Mouse (Mus musculus): ENCODE data around the gene Gm21885. TPM values are rescaled to one million over a fixed set of nuclear protein-coding genes. Genes with fewer than 3 reads are reported as not detected.
A peak's percentile ranks its signal among the peaks of the same experiment; 100 is the strongest.

The Gm21885 gene
- polyA plus RNA-seq, 1 experiment from 2014 or later: not detected

GRCm38 (mm10) chr11:94243422-94244180 lies 38.1 kb upstream of the Gm21885 start:
- Histone ChIP-seq H3K27me3 (ENCODE audit: control insufficient read depth, insufficient read depth, low read length) (no peaks in the 10 kb centered on the region; the same call in 1 of the 2 replicates), H3K4me2 (replicated peaks) (peak overlapping the region; percentile 46), H3K4me1 (replicated peaks; ENCODE audit: control insufficient read depth, insufficient read depth, low read length) (peaks cover 29% of the 10 kb centered on the region), H3K27ac (0 out of 2 replicates have a peak overlapping the region, but pooled peaks have one; percentile 6), H3K36me3 (replicated peaks; ENCODE audit: control insufficient read depth, insufficient read depth) (no peaks in the 10 kb centered on the region), H3K9me3 (ENCODE audit: control insufficient read depth, low read length) (no peaks in the 10 kb centered on the region), H3K4me3 (replicated peaks; ENCODE audit: low read length) (no peak overlapping the region), H3K9ac (no peak overlapping the region)
- 29% methylated on average over 15 of the region's 15 CpGs for WGBS
- ATAC-seq (ENCODE audit: low FRiP score): no peak
- DNase-seq (ENCODE audit: low spot score): no peak

GRCm38 (mm10) chr11:94244385-94244784 lies 37.3 kb upstream of the Gm21885 start:
- Histone ChIP-seq H3K27ac (peak overlapping the region; percentile 6; the same call in 1 of the 2 replicates), H3K4me2 (replicated peaks) (no peak overlapping the region), H3K4me1 (replicated peaks; ENCODE audit: control insufficient read depth, insufficient read depth, low read length) (peaks cover 29% of the 10 kb centered on the region), H3K27me3 (ENCODE audit: control insufficient read depth, insufficient read depth, low read length) (no peaks in the 10 kb centered on the region; the same call in 1 of the 2 replicates), H3K9me3 (ENCODE audit: control insufficient read depth, low read length) (no peaks in the 10 kb centered on the region), H3K9ac (no peak overlapping the region), H3K36me3 (replicated peaks; ENCODE audit: control insufficient read depth, insufficient read depth) (no peaks in the 10 kb centered on the region), H3K4me3 (replicated peaks; ENCODE audit: low read length) (no peak overlapping the region)
- 53% methylated on average over 9 of the region's 9 CpGs for WGBS
- DNase-seq (ENCODE audit: low spot score) (peak; percentile 49), ATAC-seq (ENCODE audit: low FRiP score) (no peak)

GRCm38 (mm10) chr11:94245955-94246788 lies 35.5 kb upstream of the Gm21885 start, which contains the start of gene Wfikkn2:
Gene Wfikkn2 (minus strand): TSS chr11:94246005.
- no peaks in the 10 kb centered on the region for H3K36me3 ChIP-seq (replicated peaks; ENCODE audit: control insufficient read depth, insufficient read depth)
- 40% methylated on average over 17 of the region's 17 CpGs for WGBS
- H3K27ac ChIP-seq: peak within 1 kb of the TSS; percentile 45
- no peak within 1 kb of the TSS for H3K4me3 ChIP-seq (replicated peaks; ENCODE audit: low read length)
- H3K4me1 ChIP-seq (replicated peaks; ENCODE audit: control insufficient read depth, insufficient read depth, low read length): peaks cover 23% of the 10 kb centered on the region
- H3K9ac ChIP-seq: no peak within 1 kb of the TSS
- ATAC-seq (ENCODE audit: low FRiP score) (peak; percentile 79), DNase-seq (ENCODE audit: low spot score) (peak; percentile 62)
- no peaks in the 10 kb centered on the region for H3K9me3 ChIP-seq (ENCODE audit: control insufficient read depth, low read length)
- H3K27me3 ChIP-seq (ENCODE audit: control insufficient read depth, insufficient read depth, low read length): no peaks in the 10 kb centered on the region; the same call in 1 of the 2 replicates
- no peak within 1 kb of the TSS for H3K4me2 ChIP-seq (replicated peaks)

GRCm38 (mm10) chr11:94246789-94247061 lies 34.9 kb upstream of the Gm21885 start:
- Histone ChIP-seq H3K4me2 (replicated peaks) (no peak overlapping the region), H3K9me3 (ENCODE audit: control insufficient read depth, low read length) (no peaks in the 10 kb centered on the region), H3K27ac (0 out of 2 replicates have a peak overlapping the region, but pooled peaks have one; percentile 45), H3K36me3 (replicated peaks; ENCODE audit: control insufficient read depth, insufficient read depth) (no peaks in the 10 kb centered on the region), H3K9ac (no peak overlapping the region), H3K4me1 (replicated peaks; ENCODE audit: control insufficient read depth, insufficient read depth, low read length) (peaks cover 23% of the 10 kb centered on the region), H3K27me3 (ENCODE audit: control insufficient read depth, insufficient read depth, low read length) (no peaks in the 10 kb centered on the region; the same call in 1 of the 2 replicates), H3K4me3 (replicated peaks; ENCODE audit: low read length) (no peak overlapping the region)
- WGBS: 55% methylated on average over 8 of the region's 8 CpGs
- ATAC-seq (ENCODE audit: low FRiP score): no peak
- peak; percentile 26 for DNase-seq (ENCODE audit: low spot score)

- DNase-seq (ENCODE audit: low spot score) (no peak), ATAC-seq (ENCODE audit: low FRiP score) (no peak)
- WGBS: 86% methylated on average over 9 of the region's 9 CpGs
- Histone ChIP-seq H3K4me2 (replicated peaks) (no peak overlapping the region), H3K27me3 (ENCODE audit: control insufficient read depth, insufficient read depth, low read length) (no peaks in the 10 kb centered on the region), H3K4me1 (replicated peaks; ENCODE audit: control insufficient read depth, insufficient read depth, low read length) (no peaks in the 10 kb centered on the region), H3K9ac (no peak overlapping the region), H3K36me3 (replicated peaks; ENCODE audit: control insufficient read depth, insufficient read depth) (no peaks in the 10 kb centered on the region), H3K9me3 (ENCODE audit: control insufficient read depth, low read length) (no peaks in the 10 kb centered on the region), H3K4me3 (replicated peaks; ENCODE audit: low read length) (no peak overlapping the region), H3K27ac (no peak overlapping the region)
Observed at GRCm38 (mm10) chr11:94253156-94253555, 28.5 kb upstream of the Gm21885 start.

- Histone ChIP-seq H3K27me3 (ENCODE audit: control insufficient read depth, insufficient read depth, low read length) (no peaks in the 10 kb centered on the region), H3K36me3 (replicated peaks; ENCODE audit: control insufficient read depth, insufficient read depth) (no peaks in the 10 kb centered on the region), H3K9me3 (ENCODE audit: control insufficient read depth, low read length) (no peaks in the 10 kb centered on the region), H3K4me2 (replicated peaks) (no peak overlapping the region), H3K9ac (no peak overlapping the region), H3K27ac (no peak overlapping the region), H3K4me3 (replicated peaks; ENCODE audit: low read length) (no peak overlapping the region), H3K4me1 (replicated peaks; ENCODE audit: control insufficient read depth, insufficient read depth, low read length) (no peaks in the 10 kb centered on the region)
- WGBS: 92% methylated on average over 10 of the region's 10 CpGs
- DNase-seq (ENCODE audit: low spot score) (no peak), ATAC-seq (ENCODE audit: low FRiP score) (no peak)
Observed at GRCm38 (mm10) chr11:94253691-94254090, 28.0 kb upstream of the Gm21885 start.

GRCm38 (mm10) chr11:94255733-94256132 lies 25.9 kb upstream of the Gm21885 start:
- DNase-seq (ENCODE audit: low spot score): no peak
- Histone ChIP-seq H3K4me3 (replicated peaks; ENCODE audit: low read length) (no peak overlapping the region), H3K9me3 (ENCODE audit: control insufficient read depth, low read length) (no peaks in the 10 kb centered on the region)

GRCm38 (mm10) chr11:94257987-94258386 lies 23.7 kb upstream of the Gm21885 start:
- WGBS: 66% methylated on average over 14 of the region's 14 CpGs

More at GRCm38 (mm10) chr11:94255733-94256132, 25.9 kb upstream of the Gm21885 start:
- Histone ChIP-seq H3K4me1 (replicated peaks; ENCODE audit: control insufficient read depth, insufficient read depth, low read length) (no peaks in the 10 kb centered on the region), H3K4me2 (replicated peaks) (no peak overlapping the region), H3K27ac (no peak overlapping the region), H3K36me3 (replicated peaks; ENCODE audit: control insufficient read depth, insufficient read depth) (no peaks in the 10 kb centered on the region), H3K9ac (no peak overlapping the region), H3K27me3 (ENCODE audit: control insufficient read depth, insufficient read depth, low read length) (no peaks in the 10 kb centered on the region)
- ATAC-seq (ENCODE audit: low FRiP score): no peak
- WGBS: 56% methylated on average over 5 of the region's 5 CpGs

GRCm38 (mm10) chr11:94259814-94260213 lies 21.9 kb upstream of the Gm21885 start:
- DNase-seq (ENCODE audit: low spot score): no peak
- Histone ChIP-seq H3K4me3 (replicated peaks; ENCODE audit: low read length) (no peak overlapping the region), H3K27ac (no peak overlapping the region), H3K27me3 (ENCODE audit: control insufficient read depth, insufficient read depth, low read length) (no peaks in the 10 kb centered on the region), H3K4me2 (replicated peaks) (no peak overlapping the region), H3K4me1 (replicated peaks; ENCODE audit: control insufficient read depth, insufficient read depth, low read length) (no peaks in the 10 kb centered on the region), H3K36me3 (replicated peaks; ENCODE audit: control insufficient read depth, insufficient read depth) (no peaks in the 10 kb centered on the region), H3K9me3 (ENCODE audit: control insufficient read depth, low read length) (no peaks in the 10 kb centered on the region), H3K9ac (no peak overlapping the region)
- WGBS: 46% methylated on average over 4 of the region's 4 CpGs
- ATAC-seq (ENCODE audit: low FRiP score): no peak

More at GRCm38 (mm10) chr11:94257987-94258386, 23.7 kb upstream of the Gm21885 start:
- DNase-seq (ENCODE audit: low spot score) (no peak), ATAC-seq (ENCODE audit: low FRiP score) (no peak)
- H3K27me3 ChIP-seq (ENCODE audit: control insufficient read depth, insufficient read depth, low read length): no peaks in the 10 kb centered on the region
- no peaks in the 10 kb centered on the region for H3K4me1 ChIP-seq (replicated peaks; ENCODE audit: control insufficient read depth, insufficient read depth, low read length)
- no peak overlapping the region for H3K27ac ChIP-seq
- no peak overlapping the region for H3K4me3 ChIP-seq (replicated peaks; ENCODE audit: low read length)
- no peak overlapping the region for H3K9ac ChIP-seq
- H3K36me3 ChIP-seq (replicated peaks; ENCODE audit: control insufficient read depth, insufficient read depth): no peaks in the 10 kb centered on the region
- no peak overlapping the region for H3K4me2 ChIP-seq (replicated peaks)
- no peaks in the 10 kb centered on the region for H3K9me3 ChIP-seq (ENCODE audit: control insufficient read depth, low read length)
